Mouse (Mus musculus) liver, postnatal 0 days (tissue): ENCODE measurements around the gene Mbd6.

ENCODE experiments used
- CTCF ChIP-seq: sonication (generic); IDR thresholded peaks from 2 replicates; pipeline ENCODE4 v1.5.1; 2016; ENCODE audit warnings: antibody characterized with exemption, low read depth
- EP300 ChIP-seq: IDR thresholded peaks from 2 replicates; pipeline ENCODE4 v1.6.1; 2016; ENCODE audit warnings: antibody characterized with exemption, low read depth, mild to moderate bottlenecking

GRCm38 (mm10) chr10:127233141-127233540 is 55.7 kb downstream of the Mbd6 start:
- peak; percentile 44 for TF ChIP-seq CTCF
- no peak for TF ChIP-seq EP300
